Mouse (Mus musculus): ENCODE results near the gene Man2b1. TPM values are rescaled to one million over a fixed set of nuclear protein-coding genes. Genes with fewer than 3 reads are reported as not detected.

The Man2b1 gene
- total and polyA plus RNA-seq, 3 experiments = 29.1 to 45.6 (median 40.7) TPM

- Histone ChIP-seq H3K27ac (ENCODE audit: insufficient read depth, low read depth) (no peak overlapping the region), H3K79me2 (replicated peaks; ENCODE audit: control insufficient read depth, extremely low read depth, insufficient read depth, poor library complexity, severe bottlenecking) (no peaks in the 10 kb centered on the region), H3K4me2 (ENCODE audit: insufficient read depth, low read depth, poor library complexity, severe bottlenecking) (no peak overlapping the region), H3K36me3 (replicated peaks in 1 of 2; ENCODE audit: control insufficient read depth in 1 of 2, insufficient read depth in 1 of 2, low read length in 1 of 2) (peaks cover 45 to 63% of the 10 kb centered on the region in 2 experiments), H3K4me1 (ENCODE audit: control insufficient read depth in 1 of 2, insufficient read depth in 2 of 2) (peaks cover 5 to 18% of the 10 kb centered on the region in 2 experiments), H3K27me3 (replicated peaks) (no peaks in the 10 kb centered on the region), H3K9me3 (replicated peaks; ENCODE audit: low read length) (no peaks in the 10 kb centered on the region), H3K9ac (ENCODE audit: insufficient read depth, low read depth) (no peak overlapping the region), H3K4me3 (replicated peaks in 1 of 3; ENCODE audit: low read depth in 2 of 3, low read length in 2 of 3, poor library complexity in 1 of 3) (no peak overlapping the region)
- dilution Hi-C loops (cut with MboI; ENCODE audit: extremely low pct_ligation_motif_present, extremely low pct_unique_long_range_greater_than_20kb, low sequenced_read_pairs) = no loop called here
- no peak for DNase-seq (ENCODE audit: extremely low read depth)
- no peak for TF ChIP-seq ZC3H11A (IDR thresholded peaks at IDR 0.05; ENCODE audit: low read depth, low read length)
- no peak for TF ChIP-seq TCF12 (IDR thresholded peaks at IDR 0.05; ENCODE audit: low read depth, low read length)
- no peak for TF ChIP-seq JUND (conservative IDR thresholded peaks at IDR 0.05; ENCODE audit: low read depth, low read length)
- in situ Hi-C loops (cut with MboI; ENCODE audit: low pct_ligation_motif_present, low pct_unique_long_range_greater_than_20kb, low sequenced_read_pairs) = no loop called here
Observed at GRCm38 (mm10) chr8:85057367-85057766, 25.7 kb upstream of the Man2b1 start.

- Histone ChIP-seq H3K27me3 (replicated peaks) (no peaks in the 10 kb centered on the region), H3K36me3 (replicated peaks in 1 of 2; ENCODE audit: control insufficient read depth in 1 of 2, insufficient read depth in 1 of 2, low read length in 1 of 2) (peaks cover 29 to 56% of the 10 kb centered on the region in 2 experiments), H3K27ac (ENCODE audit: insufficient read depth, low read depth) (no peak within 1 kb of the TSS), H3K4me3 (replicated peaks in 1 of 3; ENCODE audit: low read depth in 2 of 3, low read length in 2 of 3, poor library complexity in 1 of 3) (peak within 1 kb of the TSS; percentile 85 to 100 (median 93)), H3K9ac (ENCODE audit: insufficient read depth, low read depth) (peak within 1 kb of the TSS; percentile 83), H3K79me2 (replicated peaks; ENCODE audit: control insufficient read depth, extremely low read depth, insufficient read depth, poor library complexity, severe bottlenecking) (no peaks in the 10 kb centered on the region), H3K4me1 (ENCODE audit: control insufficient read depth in 1 of 2, insufficient read depth in 2 of 2) (peaks cover 5 to 18% of the 10 kb centered on the region in 2 experiments), H3K9me3 (replicated peaks; ENCODE audit: low read length) (no peaks in the 10 kb centered on the region), H3K4me2 (ENCODE audit: insufficient read depth, low read depth, poor library complexity, severe bottlenecking) (peak within 1 kb of the TSS; percentile 86)
- dilution Hi-C loops (cut with MboI; ENCODE audit: extremely low pct_ligation_motif_present, extremely low pct_unique_long_range_greater_than_20kb, low sequenced_read_pairs) (no loop called here), in situ Hi-C loops (cut with MboI; ENCODE audit: low pct_ligation_motif_present, low pct_unique_long_range_greater_than_20kb, low sequenced_read_pairs) (no loop called here)
- DNase-seq (ENCODE audit: extremely low read depth) = peak; percentile 94
- peak; percentile 24; the same call in 1 of the 2 replicates for TF ChIP-seq BHLHE40 (IDR thresholded peaks at IDR 0.05; ENCODE audit: low read depth, low read length)
- TF ChIP-seq MEF2A (IDR thresholded peaks at IDR 0.05; ENCODE audit: borderline replicate concordance, low read depth, low read length) = no peak
- peak; percentile 85 for TF ChIP-seq ZNF384 (IDR thresholded peaks at IDR 0.05; ENCODE audit: low read depth, low read length)
- no peak for TF ChIP-seq UBTF (IDR thresholded peaks at IDR 0.05; ENCODE audit: low read depth, low read length)
- TF ChIP-seq MAFK (IDR thresholded peaks at IDR 0.05; ENCODE audit: insufficient replicate concordance, low read length) = no peak
- TF ChIP-seq USF2 (conservative IDR thresholded peaks at IDR 0.05; ENCODE audit: low read depth, low read length) = no peak
- TF ChIP-seq HCFC1 (IDR thresholded peaks at IDR 0.05; ENCODE audit: low read depth, low read length) = peak; percentile 81
- no peak for TF ChIP-seq EP300 (IDR thresholded peaks at IDR 0.05; ENCODE audit: low read length)
- TF ChIP-seq SMC3 (IDR thresholded peaks at IDR 0.05; ENCODE audit: low read depth, low read length) = no peak
- TF ChIP-seq RCOR1 (conservative IDR thresholded peaks at IDR 0.05; ENCODE audit: low read depth, low read length) = no peak
- 0 out of 2 replicates have a peak, but pooled peaks have one; percentile 40 for TF ChIP-seq KAT2A (IDR thresholded peaks at IDR 0.05; ENCODE audit: insufficient replicate concordance, low read length)
- peak; percentile 84 for TF ChIP-seq ELF1 (IDR thresholded peaks at IDR 0.05; ENCODE audit: low read depth, low read length)
- TF ChIP-seq JUN (IDR thresholded peaks at IDR 0.05; ENCODE audit: insufficient read depth, low read depth, low read length) = 0 out of 2 replicates have a peak, but pooled peaks have one; percentile 15
- TF ChIP-seq MAX (IDR thresholded peaks at IDR 0.05; ENCODE audit: low read length) = no peak
- peak; percentile 100 for TF ChIP-seq SIN3A (IDR thresholded peaks at IDR 0.05; ENCODE audit: low read length)
- TF ChIP-seq PAX5 (IDR thresholded peaks at IDR 0.05; ENCODE audit: low read length) = no peak
- TF ChIP-seq MAZ (IDR thresholded peaks at IDR 0.05; ENCODE audit: low read depth, low read length) = no peak
- no peak for TF ChIP-seq CHD1 (IDR thresholded peaks at IDR 0.05; ENCODE audit: low read depth, low read length)
- TF ChIP-seq ZKSCAN1 (IDR thresholded peaks at IDR 0.05; ENCODE audit: borderline replicate concordance, low read depth, low read length) = no peak
- TF ChIP-seq NRF1 (IDR thresholded peaks at IDR 0.05; ENCODE audit: low read depth, low read length) = no peak
- TF ChIP-seq MYC (IDR thresholded peaks at IDR 0.05; ENCODE audit: low read depth, low read length) = no peak
- TF ChIP-seq CTCF (conservative IDR thresholded peaks at IDR 0.05 in 1 of 2, IDR thresholded peaks at IDR 0.05 in 1 of 2; ENCODE audit: low read depth in 2 of 2, low read length in 2 of 2) = no peak
- TF ChIP-seq IRF4 (IDR thresholded peaks at IDR 0.05; ENCODE audit: low read depth, low read length) = peak; percentile 40; the same call in 1 of the 2 replicates
- 0 out of 2 replicates have a peak, but pooled peaks have one; percentile 17 for TF ChIP-seq TCF12 (IDR thresholded peaks at IDR 0.05; ENCODE audit: low read depth, low read length)
- no peak for TF ChIP-seq RAD21 (IDR thresholded peaks at IDR 0.05; ENCODE audit: low read depth, low read length)
- TF ChIP-seq POLR2AphosphoS2 (IDR thresholded peaks at IDR 0.05; ENCODE audit: low read depth, low read length) = peak; percentile 78; the same call in 1 of the 2 replicates
- TF ChIP-seq ZC3H11A (IDR thresholded peaks at IDR 0.05; ENCODE audit: low read depth, low read length) = no peak
- no peak for TF ChIP-seq ZMIZ1 (IDR thresholded peaks at IDR 0.05; ENCODE audit: low read depth, low read length)
- TF ChIP-seq POLR2A (IDR thresholded peaks at IDR 0.05; ENCODE audit: low read depth, low read length) = peak; percentile 53; the same call in 1 of the 2 replicates
- no peak for TF ChIP-seq USF1 (IDR thresholded peaks at IDR 0.05; ENCODE audit: low read depth, low read length)
Observed at GRCm38 (mm10) chr8:85059879-85060616, 23.0 kb upstream of the Man2b1 start, which contains the start of gene Fbxw9. Gene Fbxw9, plus strand, starts transcription at chr8:85060055.
